Mouse (Mus musculus) small intestine, adult 2 months (tissue): ENCODE data around the gene Entpd2.

Experiments used
- CTCF ChIP-seq: fragments of 200-500 bp; IDR thresholded peaks from 2 replicates; pipeline ENCODE4 v1.5.1; 2012; ENCODE audit warnings: low read depth, mild to moderate bottlenecking, control low read depth, inconsistent platforms, low read length, moderate library complexity, mixed read lengths; ENCODE audit not compliant: insufficient replicate concordance, insufficient read length; ENCODE audit errors: extremely low read depth
- POLR2A ChIP-seq: fragments of 200-500 bp; IDR thresholded peaks from 2 replicates; pipeline ENCODE4 v1.6.1; 2012; ENCODE audit warnings: low read depth, mild to moderate bottlenecking, control low read depth, inconsistent platforms, low read length, moderate library complexity

- TF ChIP-seq CTCF (no peak), POLR2A (no peak)
Measured at GRCm38 (mm10) chr2:25400291-25400690, 4.6 kb downstream of the Entpd2 start.
